Mouse (Mus musculus) A20 (cell line): ENCODE measurements around the gene Hcfc1r1.

Experiments
- DNase-seq: peaks from one replicate; pipeline ENCODE4 v3.0.0-alpha.2; 2011; ENCODE audit warnings: low read depth, low spot score

Hcfc1r1 gene

DNA sequence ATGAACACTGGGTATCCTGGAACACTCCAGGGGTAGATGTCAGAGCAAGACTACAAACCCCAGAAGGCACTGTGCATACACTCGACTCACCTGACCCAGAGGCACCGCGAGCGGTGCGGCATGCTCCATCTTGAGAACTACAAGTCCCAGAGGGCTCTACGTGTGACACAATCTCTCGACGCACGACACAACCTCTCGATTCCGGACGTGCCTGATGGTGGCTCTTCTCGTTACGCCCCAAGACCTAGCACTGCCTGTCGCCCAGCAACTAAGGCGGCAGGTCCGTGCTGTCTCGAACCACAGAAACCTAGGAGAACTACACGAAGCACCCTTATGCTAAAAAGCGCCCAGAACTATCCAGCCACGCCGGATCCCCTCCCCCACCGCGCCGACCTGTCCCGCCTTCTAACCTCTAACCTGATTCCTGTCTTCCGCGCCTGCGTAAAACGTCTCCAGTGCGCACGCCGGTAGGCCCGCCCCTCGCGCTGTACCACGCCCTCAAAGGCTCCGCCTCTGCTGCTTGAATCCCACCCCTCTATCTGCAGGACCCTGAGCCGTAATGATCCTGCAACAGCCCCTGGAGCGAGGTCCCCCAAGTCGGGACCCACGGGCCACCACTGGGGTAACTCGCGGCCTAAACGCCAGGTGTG lies at the start of gene Hcfc1r1, which contains the start of gene Thoc6:
Gene Hcfc1r1, plus strand, starts transcription at position 173 of the 650 bp plus-strand sequence.
Gene Thoc6, minus strand, starts transcription at position 459 of the 650 bp plus-strand sequence.
- DNase-seq = peak; percentile 98

DNA sequence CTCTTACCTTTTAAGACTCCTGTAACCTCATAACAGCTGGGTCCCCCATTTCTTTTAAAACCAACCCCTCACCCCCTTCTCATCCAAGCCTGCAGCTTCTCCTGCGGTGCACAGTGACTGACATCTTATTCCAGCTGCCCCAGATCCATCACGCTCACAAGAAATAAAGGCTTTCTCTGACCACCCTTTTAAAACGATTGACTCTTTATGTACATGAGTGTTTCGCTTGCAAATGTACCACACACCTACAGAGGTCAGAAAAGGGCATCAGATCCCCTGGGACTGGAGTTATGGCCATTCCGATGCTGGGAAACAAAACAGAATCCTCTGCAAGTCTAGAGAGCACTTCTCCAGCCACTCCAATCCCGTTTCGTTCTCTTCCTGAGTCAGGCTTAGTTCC lies 45.6 kb upstream of the Hcfc1r1 start:
- no peak for DNase-seq

DNA sequence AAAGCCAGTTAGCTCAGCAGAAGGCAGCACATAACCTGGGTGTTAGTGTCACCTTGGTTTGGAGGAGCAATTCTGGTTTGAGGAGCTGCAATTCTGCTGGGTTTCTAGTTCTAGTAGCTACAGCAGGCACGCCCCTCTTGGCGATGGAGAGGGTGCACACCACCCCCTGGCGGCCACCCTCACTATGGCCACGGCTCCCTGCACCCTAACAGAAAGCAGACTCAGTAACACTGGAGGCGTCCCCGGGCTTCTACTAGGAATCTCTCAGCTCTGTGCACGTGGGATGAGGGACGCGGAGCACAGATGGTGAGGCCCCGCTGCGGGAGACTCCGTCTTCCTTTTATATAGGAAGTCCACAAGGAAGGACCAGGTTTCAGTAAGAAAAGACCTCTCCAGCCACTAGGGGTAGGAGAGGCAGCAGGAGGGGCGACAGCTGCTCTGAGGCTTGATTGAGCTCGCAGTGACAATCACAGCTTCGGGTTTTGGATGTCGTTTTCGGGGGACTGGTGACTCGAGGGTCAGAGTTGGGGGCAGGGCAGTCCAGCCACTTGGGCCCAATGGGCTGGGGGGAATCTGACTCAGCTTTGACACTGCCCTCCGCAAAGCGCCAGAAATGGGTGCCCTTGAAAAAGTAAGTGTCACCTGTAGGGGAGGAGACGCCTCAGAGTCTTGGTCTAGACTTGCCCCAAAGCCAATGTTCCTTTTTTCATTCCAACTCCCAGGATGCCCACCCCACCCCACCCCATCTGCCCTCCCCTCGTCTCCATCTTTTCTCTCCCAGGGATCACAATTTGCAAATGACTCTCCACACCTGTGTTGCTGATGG lies 43.0 kb upstream of the Hcfc1r1 start:
- DNase-seq = peak; percentile 81

DNA sequence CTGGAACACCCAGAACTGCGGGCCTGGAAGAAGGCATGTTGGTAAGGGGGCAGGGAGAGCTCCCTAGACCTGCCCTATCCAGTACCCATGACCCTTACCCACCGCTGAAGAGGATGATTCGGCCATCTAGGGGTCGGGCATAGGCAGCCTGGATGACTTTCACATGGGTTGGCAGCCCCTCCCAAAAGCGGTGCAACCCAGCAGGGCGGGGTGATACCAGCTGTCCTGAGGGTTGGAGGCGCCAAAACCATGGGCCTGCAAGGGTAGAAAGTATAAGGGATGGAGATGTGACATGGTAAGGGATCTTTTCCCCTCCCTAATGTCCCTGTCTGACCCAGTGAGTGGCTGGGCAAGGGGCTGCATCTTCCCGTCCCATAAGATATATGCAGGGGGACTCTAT lies 42.2 kb upstream of the Hcfc1r1 start:
- no peak for DNase-seq

DNA sequence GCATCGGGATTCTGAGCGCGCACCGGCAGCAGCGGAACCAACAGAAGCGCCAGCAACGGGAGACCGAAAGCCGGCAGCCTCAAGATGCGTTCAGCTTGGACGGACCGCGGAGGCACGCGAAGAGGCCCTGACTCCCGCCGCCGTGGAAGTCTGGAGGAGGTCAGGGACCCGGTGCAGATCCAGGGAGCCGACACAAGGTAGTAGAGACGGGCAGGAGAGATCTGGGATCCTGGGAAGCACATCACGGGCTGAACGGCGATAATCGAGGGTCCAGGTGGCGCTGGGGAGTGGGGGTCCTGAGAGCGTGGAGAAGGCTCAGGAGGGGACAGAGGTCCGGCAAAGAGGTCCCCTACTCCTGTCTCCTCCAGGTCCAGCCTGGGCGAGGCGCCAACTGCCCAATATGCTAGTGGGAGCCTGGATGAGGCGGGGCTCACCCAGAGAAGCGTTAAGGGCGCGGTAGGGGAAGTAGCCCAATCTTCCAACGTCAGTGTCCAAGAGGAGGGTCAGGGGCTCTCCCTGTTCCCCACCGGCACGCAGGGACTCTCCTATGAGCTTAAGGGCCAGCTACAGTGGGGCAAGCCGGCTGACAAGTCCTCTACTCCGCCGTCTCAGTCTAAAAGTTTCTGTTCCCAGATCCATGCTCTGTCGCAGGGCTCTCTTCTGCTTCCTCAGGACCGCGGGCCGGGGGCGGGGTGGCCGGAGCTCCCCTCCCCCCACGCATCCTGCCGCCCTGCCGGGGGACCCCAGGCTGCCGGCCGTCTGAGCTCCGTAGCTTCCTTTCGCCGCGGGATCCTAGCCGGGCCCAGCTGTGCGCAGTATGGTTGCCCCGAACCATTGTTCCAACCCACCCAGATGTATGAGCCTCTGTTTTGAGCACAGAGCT lies 28.5 kb upstream of the Hcfc1r1 start, which contains the start of gene Mmp25:
Gene Mmp25, minus strand, starts transcription at position 665 of the 883 bp plus-strand sequence.
- no peak for DNase-seq

DNA sequence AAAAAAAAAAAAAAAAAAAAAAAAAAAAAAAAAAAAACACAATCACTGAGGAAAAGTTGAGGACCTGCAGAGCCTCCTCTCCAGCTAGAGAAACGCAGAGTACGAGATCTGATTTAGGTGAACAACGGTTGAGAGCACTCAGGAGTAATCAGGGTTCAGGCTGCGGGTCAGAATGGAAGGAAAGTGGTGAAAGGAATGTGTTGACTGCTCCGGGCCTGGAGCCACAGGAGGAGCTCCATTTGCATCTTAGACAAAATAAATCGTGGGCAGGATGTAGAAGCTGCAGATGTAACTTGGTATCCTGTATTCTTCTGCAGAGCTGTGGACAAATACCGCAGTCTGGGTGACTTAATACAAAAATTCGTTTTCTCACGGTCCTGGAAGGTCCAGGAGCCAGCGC lies 27.5 kb upstream of the Hcfc1r1 start:
- DNase-seq = no peak

DNA sequence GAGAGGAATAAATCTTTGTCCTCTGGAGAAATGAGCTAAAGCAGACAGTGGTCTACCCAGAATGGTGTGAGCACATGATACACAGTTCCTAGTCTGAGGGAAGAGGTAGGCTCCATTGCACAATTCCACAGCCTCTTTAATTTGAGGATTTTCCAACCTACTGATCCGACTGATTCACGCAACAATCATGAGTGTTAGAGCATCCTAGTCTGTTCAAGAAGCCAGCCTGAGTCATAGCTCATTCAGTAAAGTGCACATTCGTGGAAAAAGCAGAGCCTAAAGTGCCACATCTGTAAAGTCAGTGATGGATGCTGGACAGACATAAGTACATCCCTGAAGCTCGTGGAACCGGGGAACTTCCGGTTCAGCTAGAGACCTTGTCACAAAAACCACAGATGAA lies 22.0 kb upstream of the Hcfc1r1 start:
- DNase-seq = no peak

DNA sequence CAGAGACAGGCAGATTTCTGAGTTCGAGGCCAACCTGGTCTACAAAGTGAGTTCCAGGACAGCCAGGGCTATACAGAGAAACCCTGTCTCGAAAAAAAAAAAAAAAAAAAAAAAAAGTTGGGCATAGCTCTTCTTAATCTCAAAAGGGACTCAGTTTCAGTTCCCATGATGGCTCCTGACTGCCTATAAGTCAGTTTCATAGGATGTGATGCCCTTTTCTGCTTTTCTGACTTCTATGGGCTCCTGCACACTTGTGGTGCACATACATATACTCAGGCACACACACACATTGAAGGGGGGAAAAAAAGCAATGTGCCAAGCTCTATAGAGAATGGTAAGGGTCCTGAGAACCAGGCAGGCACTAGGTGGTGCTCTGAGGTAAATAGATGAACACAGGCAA lies 20.1 kb upstream of the Hcfc1r1 start:
- DNase-seq = no peak

DNA sequence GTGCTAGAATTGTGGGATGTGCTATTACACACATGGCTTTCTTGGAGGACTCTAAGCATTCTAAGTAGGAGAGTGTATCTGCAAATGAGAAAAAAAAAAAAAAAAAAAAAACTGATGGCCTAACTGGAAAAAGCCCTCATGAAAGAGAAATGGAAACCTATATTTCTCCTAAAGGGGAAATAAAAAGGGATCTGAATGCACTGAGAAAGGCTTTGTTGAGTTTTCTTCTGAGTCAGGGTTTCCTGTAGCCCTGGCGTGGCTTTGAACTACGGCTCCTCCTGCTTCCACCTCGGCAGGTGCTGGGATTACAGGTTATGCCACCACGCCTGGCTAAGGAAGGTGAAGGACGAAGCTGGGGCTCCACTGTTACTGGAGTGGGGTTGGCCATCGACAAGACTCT lies 19.4 kb upstream of the Hcfc1r1 start:
- DNase-seq = peak; percentile 41

DNA sequence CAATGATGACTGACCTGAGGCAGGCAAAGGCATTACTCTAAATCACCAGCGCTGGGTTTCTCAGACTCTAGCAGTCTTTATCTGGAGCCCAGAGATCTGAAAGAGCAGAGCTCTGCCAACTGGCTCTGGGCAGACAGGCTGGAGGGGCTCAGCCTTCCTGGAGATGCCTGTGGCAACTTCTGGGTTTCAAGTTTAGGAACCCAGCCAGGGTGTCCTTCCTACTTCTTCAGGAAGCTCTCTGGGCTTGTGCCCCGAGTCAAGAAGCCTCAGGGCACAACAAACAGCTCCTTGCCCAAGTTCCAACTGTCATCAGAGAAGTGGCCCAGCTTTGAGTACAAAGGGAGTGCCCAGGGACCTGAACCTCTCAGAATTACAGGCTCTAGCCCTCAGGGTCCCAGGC lies 19.0 kb upstream of the Hcfc1r1 start:
- no peak for DNase-seq

DNA sequence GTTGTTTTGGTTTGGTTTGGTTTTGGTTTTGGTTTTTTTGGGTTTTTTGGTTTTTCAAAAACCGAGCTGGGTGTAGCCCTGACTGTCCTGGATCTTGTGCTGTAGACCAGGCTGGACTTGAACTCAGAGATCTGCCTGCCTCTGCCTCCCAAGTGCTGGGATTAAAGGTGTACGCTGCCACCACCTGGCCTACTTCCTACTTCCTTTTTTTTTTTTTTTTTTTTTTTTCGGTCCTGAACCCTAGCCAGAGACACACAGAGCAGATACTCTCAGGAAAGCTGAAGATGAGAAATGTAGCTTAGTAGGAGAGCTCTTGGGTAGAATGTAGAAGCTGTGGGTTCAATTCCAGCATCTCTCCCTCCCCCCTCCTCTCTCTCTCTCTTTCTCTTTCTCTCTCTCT lies 14.9 kb upstream of the Hcfc1r1 start:
- no peak for DNase-seq

DNA sequence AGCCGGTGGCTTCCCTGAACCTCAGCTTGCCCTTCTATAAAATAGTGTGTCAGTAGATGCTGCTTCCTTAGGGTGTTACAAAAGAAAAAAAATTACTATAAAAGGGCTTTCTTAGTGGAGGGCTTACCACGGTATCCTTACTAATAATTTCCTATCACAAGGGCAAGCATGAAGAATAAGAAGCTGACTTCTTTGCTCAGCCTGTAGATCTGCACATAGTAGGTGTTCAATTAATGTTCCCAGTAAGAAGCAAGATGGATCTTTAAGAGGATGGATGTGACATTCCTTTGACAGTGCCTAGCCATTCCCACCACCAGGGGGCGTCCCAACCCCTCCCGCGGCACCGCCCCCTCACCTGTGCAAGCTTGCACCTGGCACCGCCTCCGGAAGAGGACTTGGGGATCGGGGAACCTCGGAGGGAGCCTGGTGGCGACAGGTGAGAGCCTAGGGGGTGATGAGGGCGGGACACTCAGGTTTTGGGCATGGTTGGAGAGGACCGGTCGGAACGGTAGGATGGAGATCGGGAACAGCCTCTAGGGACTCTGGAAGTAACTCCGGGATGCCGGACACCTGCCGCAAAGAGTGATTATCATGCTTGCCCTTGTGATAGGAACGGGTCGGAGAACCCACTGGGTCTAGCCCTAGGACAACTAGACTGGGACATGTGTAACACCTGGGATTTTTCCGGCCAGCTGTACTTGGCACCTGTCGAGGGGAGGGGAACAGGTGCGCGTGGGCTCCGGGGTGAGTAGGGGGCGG lies 13.1 kb upstream of the Hcfc1r1 start, which contains the start of gene Bicdl2:
Gene Bicdl2, plus strand, starts transcription at position 390 of the 759 bp plus-strand sequence.
- DNase-seq = peak; percentile 45

DNA sequence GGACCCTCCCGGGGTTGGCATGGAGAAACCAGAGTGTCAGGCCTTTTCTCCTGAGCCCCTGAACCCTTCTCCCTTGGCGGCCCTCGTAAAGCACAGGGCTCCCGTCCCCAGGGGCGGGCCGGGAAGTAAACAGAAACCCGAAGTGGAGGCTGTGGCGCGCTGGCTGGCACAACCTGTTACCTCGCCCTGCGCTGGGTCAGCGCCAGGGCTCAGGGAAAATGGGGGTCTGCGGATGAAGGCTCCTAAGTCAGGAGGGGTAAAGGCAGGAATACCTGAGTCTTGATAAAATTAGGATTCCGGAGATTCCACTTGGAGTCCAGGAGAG lies 12.6 kb upstream of the Hcfc1r1 start:
- DNase-seq = no peak

DNA sequence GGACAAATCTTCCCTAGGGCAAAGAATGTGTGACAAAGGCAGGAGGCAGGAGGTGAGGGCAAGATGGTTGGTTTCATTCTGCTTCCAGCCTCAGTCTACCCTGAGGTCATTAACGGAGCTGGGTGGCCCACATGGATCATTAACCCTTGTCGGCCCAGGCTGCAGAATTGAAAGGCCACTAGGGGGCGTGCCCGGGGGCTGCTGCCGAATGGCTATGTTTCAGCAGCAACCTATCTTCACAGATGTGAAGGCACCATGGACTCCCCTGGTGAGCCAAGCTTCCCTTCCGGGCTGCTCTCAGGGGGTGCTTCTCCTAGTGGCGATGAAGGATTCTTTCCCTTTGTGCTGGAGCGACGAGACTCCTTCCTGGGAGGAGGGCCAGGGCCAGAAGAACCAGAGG lies 11.9 kb upstream of the Hcfc1r1 start:
- DNase-seq = peak; percentile 55

DNA sequence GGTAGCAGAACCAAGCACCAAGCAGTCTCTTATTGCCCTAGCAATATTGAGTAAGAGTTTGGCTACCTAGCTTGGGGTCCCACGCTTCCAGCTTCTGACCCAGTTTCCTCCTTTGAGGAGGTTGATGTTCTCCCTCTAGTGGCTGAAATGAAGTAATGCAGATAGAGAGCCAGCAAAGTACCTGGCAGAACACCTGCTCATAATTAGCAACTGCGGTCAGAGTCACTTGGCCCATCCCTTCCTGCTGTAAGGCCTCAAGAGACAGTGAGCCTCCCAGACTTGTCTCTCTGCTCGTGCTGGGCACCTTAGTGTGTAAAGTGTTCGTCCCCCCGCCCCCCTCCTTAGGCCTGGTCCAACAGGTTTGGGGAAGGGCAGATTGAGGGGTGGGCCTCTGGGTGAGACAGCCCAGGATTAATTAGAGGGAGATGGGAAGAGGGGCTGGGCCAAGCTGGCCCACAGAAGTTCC lies 8.8 kb upstream of the Hcfc1r1 start:
- peak; percentile 76 for DNase-seq

DNA sequence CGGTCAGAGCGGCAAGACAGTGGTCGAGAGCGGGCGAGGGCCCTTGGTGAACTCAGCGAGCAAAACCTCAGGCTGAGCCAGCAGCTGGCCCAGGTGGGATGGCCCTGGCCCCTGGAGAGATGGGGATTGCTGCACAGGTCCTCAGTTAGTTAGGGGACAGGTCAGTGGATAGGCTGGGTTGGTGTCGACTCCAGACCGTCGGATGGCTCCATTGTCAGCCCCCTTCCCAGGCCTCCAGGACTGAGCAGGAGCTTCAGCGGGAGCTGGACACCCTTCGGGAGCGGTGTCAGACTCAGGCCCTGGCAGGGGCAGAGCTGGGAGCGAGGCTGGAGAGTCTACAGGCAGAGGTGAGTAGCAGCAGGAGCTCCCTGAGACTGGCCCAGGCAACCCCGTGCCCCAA lies 7.9 kb upstream of the Hcfc1r1 start:
- DNase-seq = no peak

DNA sequence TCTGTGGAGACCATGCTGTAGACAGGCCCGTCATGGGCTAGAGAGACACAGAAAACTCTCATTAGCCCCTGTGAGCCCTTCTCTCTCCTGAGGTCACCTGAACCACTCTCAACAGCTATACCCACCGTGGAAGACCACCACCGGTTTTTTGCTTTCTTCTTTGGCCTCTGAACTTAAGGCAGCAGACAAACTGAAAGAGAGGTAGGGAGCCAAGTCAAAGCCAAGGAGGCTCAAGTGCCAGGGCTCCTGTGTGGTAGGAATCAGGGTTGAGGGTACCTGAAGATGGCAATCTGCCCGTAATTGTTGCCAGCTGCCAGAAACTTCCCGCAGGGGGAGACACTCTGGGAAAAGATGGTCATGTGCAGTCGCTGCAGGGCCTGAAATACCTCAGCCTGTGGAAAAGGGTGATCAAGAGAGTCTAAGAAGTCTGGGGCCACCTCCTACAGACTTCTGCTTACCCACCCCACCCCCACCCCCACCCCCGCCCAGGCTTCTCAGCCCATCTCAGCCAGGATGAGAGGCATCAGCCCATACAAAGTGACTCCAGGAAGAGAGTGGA lies 2.8 kb upstream of the Hcfc1r1 start:
- DNase-seq = no peak

DNA sequence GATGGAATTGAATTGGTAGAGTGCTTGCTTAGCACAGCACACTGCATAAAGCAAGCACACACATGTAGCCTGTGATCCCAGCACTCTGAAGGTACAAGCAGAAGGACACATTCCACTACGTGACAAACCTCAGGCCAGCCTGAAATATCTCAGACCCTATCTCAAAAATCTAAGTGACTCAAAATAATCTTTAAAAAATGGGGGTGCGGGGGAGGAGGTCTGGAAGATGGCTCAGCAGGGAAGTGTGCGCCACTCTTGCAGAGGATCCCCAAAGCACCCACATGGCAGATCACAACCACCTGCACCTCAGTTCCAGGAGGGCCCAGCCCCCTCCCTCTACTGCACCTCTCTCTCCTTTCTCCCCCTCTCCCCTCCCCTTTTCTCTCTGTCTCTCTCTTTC lies 1.9 kb upstream of the Hcfc1r1 start:
- DNase-seq = no peak

DNA sequence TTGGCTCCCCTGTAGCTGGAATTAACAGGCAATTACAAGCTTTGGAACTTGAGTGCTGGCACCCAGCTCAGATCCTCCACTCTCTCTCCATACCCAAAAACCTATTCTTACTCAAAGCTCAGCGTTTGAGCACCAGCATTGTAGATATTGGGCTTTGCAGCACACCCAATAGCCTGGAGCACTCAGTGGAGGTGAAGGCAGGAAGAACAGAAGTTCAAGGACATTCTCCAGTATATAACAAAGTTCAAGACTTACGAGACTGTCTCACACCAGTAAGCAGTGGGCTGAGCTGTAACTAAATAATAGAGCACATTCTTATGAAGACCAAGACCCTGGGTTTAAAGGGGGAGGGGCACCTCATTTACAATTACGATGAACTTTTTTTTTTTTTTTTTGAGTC lies 635 bp upstream of the Hcfc1r1 start:
- DNase-seq = peak; percentile 9

DNA sequence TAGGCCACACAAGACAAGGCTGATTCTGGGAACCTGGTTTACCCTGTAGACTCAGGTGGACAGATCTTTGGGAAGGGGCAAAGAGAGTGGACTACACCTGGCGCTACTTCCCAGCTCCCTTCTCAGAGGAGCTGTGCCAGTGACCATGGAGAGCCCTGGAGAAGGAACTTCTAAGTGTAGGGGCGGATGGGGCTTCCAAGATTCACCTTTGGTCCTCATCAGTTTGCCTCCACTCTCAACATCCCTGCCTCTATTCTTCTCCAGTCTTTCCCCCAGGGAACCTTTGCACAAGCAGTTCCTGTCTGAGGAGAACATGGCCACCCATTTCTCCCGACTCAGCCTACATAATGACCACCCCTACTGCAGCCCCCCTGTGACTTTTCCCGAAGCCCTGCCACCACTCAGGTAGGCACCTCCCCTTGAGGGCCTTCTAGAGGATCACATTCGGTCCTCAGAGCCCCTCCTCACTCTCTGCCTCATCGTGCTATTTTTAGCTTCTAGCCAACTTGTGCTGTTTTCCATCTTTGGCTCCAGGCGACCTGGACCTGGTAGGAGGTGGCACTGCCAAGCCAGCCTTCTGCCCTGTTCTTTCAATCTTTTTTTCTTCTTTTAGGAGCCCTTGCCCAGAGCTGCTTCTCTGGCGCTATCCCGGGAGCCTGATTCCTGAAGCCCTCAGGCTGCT lies 1.0 kb downstream of the Hcfc1r1 start:
- peak; percentile 14 for DNase-seq
